Mouse (Mus musculus): ENCODE measurements around the gene Gstm6. TPM values are rescaled to one million over a fixed set of nuclear protein-coding genes. Genes with fewer than 3 reads are reported as not detected.
"Not testable (repeated sequence)": the region's sequence is repeated elsewhere in the genome, so short reads cannot be mapped to it uniquely, and the experiment has no call there.

The Gstm6 gene
- total RNA-seq, 2 experiments from 2014 or later, result 3.6 to 7.2 TPM

- no peak for DNase-seq (ENCODE audit: extremely low spot score in 1 of 2, low spot score in 2 of 2)
- intact Hi-C loops (cut with DNase I), result loop anchor here (5.0 kb wide), 1 partner anchor 67 kb away; the partner anchor contains the start of gene Gstm1
These were observed 7.0 kb upstream of the Gstm6 start for GRCm38 (mm10) chr3:107950531-107950930.

DNA sequence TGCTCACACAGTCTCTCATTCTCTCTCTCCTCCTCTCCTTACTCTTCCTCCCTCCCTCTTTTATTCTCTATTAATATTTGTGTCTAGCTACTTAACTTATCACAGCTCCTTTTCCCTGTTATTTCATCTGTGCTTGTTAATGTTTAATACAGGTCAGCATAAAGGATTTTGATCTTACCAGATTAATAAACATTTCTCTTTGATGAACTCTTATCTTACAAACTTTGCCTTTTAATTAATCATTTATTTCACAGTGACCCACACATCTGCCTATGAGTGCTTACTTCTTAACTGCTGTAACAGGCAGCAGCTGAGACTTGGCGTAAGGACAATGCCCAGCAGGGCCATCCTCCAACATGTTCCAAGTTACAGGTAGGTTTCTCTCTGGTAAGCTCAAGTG, 5.9 kb upstream of the Gstm6 start:
- DNase-seq (ENCODE audit: extremely low spot score in 1 of 2, low spot score in 2 of 2); intact Hi-C loops (cut with DNase I): not testable (repeated sequence)

DNA sequence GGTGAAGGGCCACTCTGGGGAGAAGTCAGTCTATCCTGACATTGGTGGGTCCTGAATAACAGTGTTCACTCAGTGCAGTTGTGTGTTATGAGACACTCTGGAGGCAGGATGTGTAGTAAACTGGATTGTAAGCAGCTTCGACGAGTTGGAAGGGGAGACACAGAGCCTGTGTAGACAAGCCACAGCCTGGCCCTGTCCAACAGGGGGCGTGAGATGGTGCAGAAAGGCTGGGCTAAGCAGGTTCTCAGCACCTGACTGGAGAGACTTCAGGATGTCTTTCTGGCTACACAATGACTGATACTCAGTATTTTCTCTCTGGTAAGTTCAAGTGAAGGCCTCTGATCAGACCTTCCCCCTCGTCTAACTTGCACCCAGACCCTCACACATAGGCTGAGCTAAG, 2.2 kb upstream of the Gstm6 start:
- no peak for DNase-seq (ENCODE audit: extremely low spot score in 1 of 2, low spot score in 2 of 2)
- intact Hi-C loops (cut with DNase I), result no loop called here

- intact Hi-C loops (cut with DNase I), result no loop called here
- no peak for DNase-seq (ENCODE audit: extremely low spot score in 1 of 2, low spot score in 2 of 2)
These were observed 2.3 kb downstream of the Gstm6 start for GRCm38 (mm10) chr3:107941261-107941660.

- intact Hi-C loops (cut with DNase I), result no loop called here
- no peak for DNase-seq (ENCODE audit: extremely low spot score in 1 of 2, low spot score in 2 of 2)
These were observed 3.0 kb downstream of the Gstm6 start for GRCm38 (mm10) chr3:107940524-107940923.

DNA sequence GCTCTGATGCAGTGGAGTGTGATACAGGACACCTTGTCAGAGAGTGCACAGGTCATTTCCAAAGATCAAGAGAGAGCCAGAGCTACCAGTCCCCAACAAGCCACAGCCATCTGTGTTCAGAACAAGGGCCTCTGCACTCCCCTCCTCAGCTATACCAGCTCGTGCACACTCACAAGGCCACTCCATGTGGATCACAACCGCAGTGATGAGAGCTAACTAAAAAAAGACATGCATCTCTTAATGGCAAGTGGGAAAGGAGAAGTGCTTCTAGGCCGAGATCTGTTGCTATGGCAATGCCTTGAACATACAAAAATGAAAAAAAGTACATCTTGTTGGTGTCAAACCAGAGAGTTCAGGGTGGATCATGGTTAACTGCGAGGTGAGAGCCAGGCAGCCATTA, 3.7 kb downstream of the Gstm6 start:
- peak; percentile 25 to 52 for DNase-seq (ENCODE audit: extremely low spot score in 1 of 2, low spot score in 2 of 2)
- intact Hi-C loops (cut with DNase I), result loop anchor here (10.0 kb wide), 2 partner anchors 75 to 205 kb away; partner anchors contain the start of genes Gnai3 and Gstm1

DNA sequence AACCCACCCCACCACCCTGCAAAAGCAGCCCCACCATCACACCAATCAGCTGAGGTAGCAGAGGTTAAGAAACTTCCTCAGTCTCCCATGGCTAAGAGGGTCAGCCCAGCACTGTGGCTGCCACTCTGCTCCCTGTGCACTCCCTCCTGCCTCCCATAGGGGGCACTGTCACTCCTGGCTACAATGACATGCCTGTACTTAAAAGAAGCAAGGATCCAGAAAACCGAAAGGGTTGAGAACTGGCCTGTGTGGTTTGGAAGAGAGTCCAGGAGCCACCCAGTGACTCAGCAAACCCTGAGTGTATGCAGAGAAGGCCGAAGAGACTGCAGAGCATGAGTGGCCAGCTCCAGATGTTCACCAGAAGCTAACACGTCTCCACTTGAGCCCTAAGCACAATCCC, 4.1 kb downstream of the Gstm6 start:
- intact Hi-C loops (cut with DNase I), result loop anchor here (10.0 kb wide), 2 partner anchors 75 to 205 kb away; partner anchors contain the start of genes Gnai3 and Gstm1

DNA sequence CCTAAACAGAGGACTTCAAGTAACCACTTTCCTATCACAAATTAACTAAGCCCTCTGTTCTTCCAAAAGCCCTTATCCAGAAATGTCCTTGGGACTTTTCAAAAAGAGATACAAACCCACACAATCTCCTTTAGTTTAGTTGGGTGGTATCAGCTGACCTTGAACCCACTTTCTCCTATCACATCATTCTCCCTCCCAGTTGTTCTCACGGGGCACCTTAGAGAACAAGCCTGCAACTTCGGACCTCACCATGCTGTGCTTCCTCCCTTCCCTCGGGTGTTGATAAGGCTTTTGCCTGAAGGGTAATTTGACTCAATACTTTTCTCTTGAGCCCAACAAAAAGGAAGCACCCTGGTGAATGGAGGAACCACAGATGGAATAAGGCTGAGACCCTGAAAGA, 7.7 kb downstream of the Gstm6 start:
- intact Hi-C loops (cut with DNase I), result loop anchor here (10.0 kb wide), 2 partner anchors 79 to 209 kb away; partner anchors contain the start of genes Gnai3 and Gstm1
- no peak for DNase-seq (ENCODE audit: extremely low spot score in 1 of 2, low spot score in 2 of 2)

More for the DNA sequence above, 4.1 kb downstream of the Gstm6 start:
- peak in 1 of 2 experiments; percentile 71 for DNase-seq (ENCODE audit: extremely low spot score in 1 of 2, low spot score in 2 of 2)

DNA sequence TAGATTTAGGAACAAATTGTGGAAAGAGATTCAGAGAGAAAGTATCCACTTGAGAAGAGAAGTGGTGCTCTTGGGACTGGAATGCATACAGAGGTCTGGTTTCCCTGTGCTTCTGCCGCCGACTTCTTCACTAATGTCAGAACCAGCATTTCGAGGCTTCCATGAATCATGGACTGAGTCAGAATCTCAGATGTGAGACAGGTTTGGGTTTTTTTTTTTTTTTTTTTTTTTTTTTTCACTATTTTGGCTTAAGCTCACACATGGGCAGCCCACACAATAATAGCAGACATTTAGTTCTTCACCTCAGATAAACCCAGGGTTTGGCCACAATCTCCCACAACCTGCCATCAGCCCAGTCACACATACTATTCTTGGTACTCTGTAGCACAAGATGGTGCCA, 8.3 kb downstream of the Gstm6 start:
- DNase-seq (ENCODE audit: extremely low spot score in 1 of 2, low spot score in 2 of 2), result peak in 1 of 2 experiments; percentile 9
- intact Hi-C loops (cut with DNase I), result loop anchor here (10.0 kb wide), 2 partner anchors 80 to 210 kb away; partner anchors contain the start of genes Gnai3 and Gstm1

GRCm38 (mm10) chr3:107932128-107932527, 11.4 kb downstream of the Gstm6 start:
- no peak for DNase-seq (ENCODE audit: extremely low spot score in 1 of 2, low spot score in 2 of 2)
- intact Hi-C loops (cut with DNase I), result loop anchor here (10.0 kb wide), 2 partner anchors 83 to 213 kb away; partner anchors contain the start of genes Gnai3 and Gstm1

DNA sequence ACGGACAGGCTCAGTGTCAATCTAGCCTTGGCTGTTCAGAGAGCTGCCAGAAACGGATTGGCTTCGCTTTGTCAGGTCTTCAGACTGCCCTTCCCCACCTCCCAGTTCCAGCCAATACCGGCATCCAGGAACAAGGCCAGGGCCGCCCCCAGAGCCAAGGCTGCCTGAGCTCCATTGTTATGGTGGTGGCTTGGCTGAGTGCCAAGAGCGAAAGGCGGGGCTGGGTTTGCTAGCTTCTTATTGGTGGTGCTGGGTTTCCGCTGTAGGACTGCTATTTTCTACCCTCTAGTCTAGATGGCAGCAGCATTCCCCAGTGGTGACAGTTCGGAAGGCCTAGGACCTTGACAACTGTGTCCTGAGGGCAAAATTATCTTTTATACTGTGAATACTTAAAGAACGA, 11.9 kb downstream of the Gstm6 start, which contains the start of gene Gstm7:
Gene Gstm7, minus strand, starts transcription at position 148 of the 400 bp plus-strand sequence.
- DNase-seq (ENCODE audit: extremely low spot score in 1 of 2, low spot score in 2 of 2), result peak; percentile 96 to 99
- intact Hi-C loops (cut with DNase I), result loop anchor here (10.0 kb wide), 2 partner anchors 83 to 213 kb away; partner anchors contain the start of genes Gnai3 and Gstm1

GRCm38 (mm10) chr3:107931134-107931533, 12.4 kb downstream of the Gstm6 start:
- DNase-seq (ENCODE audit: extremely low spot score in 1 of 2, low spot score in 2 of 2), result no peak
- intact Hi-C loops (cut with DNase I), result loop anchor here (10.0 kb wide), 2 partner anchors 84 to 214 kb away; partner anchors contain the start of genes Gnai3 and Gstm1

DNA sequence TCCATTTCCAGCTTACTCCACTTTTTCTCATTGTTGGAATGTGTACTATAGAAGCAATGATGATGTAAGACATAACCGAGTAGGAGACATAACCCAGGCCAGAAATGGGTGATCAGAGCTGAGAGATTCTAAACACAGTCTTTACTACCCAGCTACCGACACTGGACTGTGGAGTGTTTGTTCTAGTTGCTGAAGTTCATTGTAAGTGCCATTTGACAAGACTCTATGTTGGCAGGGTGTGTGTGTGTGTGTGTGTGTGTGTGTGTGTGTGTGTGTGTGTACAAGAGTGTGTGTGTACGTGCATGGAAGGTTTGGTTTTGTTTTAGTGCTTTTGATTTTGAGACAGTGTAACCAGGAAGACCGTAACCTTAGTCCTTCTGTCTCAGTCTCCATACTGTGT, 13.8 kb downstream of the Gstm6 start:
- no peak for DNase-seq (ENCODE audit: extremely low spot score in 1 of 2, low spot score in 2 of 2)
- intact Hi-C loops (cut with DNase I), result loop anchor here (10.0 kb wide), 2 partner anchors 85 to 215 kb away; partner anchors contain the start of genes Gnai3 and Gstm1

DNA sequence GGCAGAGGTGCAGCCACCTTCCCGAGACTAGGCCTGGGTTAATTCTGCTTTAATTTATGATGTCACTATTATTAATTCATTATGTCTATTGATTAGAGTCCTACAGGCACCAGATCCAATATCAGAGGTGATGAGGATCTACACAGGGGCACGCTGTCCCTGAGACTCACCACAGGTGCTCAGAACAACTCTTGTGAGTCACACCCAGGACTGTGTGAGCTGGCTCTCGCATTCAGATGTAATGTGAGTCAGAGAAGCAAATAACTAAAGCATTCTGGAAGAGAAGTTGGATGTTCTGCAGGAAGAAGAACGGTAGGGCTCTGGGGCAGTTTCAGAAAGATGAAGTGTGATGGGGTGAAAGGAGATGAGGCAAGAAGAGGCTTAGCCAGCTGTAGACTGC, 14.3 kb downstream of the Gstm6 start:
- intact Hi-C loops (cut with DNase I), result no loop called here
- DNase-seq (ENCODE audit: extremely low spot score in 1 of 2, low spot score in 2 of 2), result no peak

- intact Hi-C loops (cut with DNase I), result no loop called here
These were observed 14.9 kb downstream of the Gstm6 start for GRCm38 (mm10) chr3:107928691-107929090.

GRCm38 (mm10) chr3:107927841-107928240, 15.7 kb downstream of the Gstm6 start:
- no peak for DNase-seq (ENCODE audit: extremely low spot score in 1 of 2, low spot score in 2 of 2)
- intact Hi-C loops (cut with DNase I), result no loop called here

More at GRCm38 (mm10) chr3:107928691-107929090, 14.9 kb downstream of the Gstm6 start:
- DNase-seq (ENCODE audit: extremely low spot score in 1 of 2, low spot score in 2 of 2), result no peak

DNA sequence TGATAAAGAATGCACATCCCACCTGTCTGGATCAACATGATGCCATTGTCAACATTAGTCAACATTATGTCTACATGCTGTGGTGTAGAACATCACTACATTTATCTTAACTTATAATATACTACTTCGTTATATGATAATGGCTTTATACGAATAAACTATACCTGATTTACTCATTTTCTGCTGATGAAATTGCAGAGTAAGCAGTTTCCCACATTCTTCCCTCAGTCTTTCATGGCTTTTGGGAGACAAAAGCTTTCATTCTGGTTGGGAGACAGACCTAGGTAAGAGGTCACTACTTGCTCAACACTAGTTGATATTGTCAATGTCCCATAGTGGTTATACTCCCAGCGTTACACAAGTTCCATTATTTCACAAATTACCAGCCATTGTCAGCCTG, 18.2 kb downstream of the Gstm6 start:
- no peak for DNase-seq (ENCODE audit: extremely low spot score in 1 of 2, low spot score in 2 of 2)
- intact Hi-C loops (cut with DNase I), result no loop called here

DNA sequence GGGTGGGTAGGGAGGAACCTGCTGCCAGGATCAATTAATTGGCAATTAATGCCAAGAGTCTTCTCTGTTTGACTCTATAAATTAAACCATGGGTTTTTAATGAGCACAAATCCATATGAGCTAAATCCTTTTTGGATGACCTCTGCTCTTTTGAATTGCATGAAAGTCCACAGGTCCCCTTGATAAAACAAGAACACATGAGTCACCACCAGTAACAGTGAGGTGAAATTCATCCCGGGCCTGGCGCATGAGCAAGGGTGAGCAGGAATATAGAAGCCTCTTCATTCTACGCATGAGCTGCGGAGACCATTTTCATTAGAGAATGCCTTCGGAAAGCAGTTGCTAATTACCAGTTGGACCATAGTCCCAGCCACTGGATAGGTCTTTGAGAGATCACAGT, 23.2 kb downstream of the Gstm6 start:
- no peak for DNase-seq (ENCODE audit: extremely low spot score in 1 of 2, low spot score in 2 of 2)
- intact Hi-C loops (cut with DNase I), result no loop called here

GRCm38 (mm10) chr3:107917783-107918408, 25.7 kb downstream of the Gstm6 start:
- DNase-seq (ENCODE audit: extremely low spot score in 1 of 2, low spot score in 2 of 2), result peak; percentile 48 to 70
- intact Hi-C loops (cut with DNase I), result loop anchor here (1.0 to 5.0 kb wide), 3 partner anchors 51 to 221 kb away; partner anchors contain the start of gene Ahcyl1

DNA sequence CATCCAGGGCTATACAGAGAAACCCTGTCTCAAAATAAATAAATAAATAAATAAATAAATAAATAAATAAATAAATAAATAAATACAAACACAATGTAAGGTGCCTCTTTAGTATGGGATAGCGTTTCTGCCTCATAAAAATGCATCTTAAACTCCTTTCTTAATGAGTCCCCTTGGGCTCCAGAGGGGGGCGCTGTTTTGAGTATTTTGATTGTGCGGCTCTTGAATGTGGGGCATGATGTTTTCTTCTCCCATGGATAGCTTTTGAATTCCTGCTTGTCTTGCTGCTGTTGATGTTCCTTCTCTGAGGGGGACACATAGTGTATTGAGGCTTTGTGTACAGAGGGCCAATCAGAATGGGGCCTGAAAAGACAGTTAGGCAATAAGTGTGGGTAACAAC, 26.5 kb downstream of the Gstm6 start:
- intact Hi-C loops (cut with DNase I), result loop anchor here (5.0 kb wide), 2 partner anchors 145 to 220 kb away; partner anchors contain the start of gene Ahcyl1
- DNase-seq (ENCODE audit: extremely low spot score in 1 of 2, low spot score in 2 of 2), result no peak
